Mouse (Mus musculus) lung, postnatal 25 days (tissue): ENCODE results near the gene Tmem169.
"Not testable (repeated sequence)": the region's sequence is repeated elsewhere in the genome, so short reads cannot be mapped to it uniquely, and the experiment has no call there.

Source experiments
- DNase-seq: peaks from one replicate; pipeline ENCODE4 v3.0.0; 2022; ENCODE audit warnings: low spot score

Gene Tmem169

DNA sequence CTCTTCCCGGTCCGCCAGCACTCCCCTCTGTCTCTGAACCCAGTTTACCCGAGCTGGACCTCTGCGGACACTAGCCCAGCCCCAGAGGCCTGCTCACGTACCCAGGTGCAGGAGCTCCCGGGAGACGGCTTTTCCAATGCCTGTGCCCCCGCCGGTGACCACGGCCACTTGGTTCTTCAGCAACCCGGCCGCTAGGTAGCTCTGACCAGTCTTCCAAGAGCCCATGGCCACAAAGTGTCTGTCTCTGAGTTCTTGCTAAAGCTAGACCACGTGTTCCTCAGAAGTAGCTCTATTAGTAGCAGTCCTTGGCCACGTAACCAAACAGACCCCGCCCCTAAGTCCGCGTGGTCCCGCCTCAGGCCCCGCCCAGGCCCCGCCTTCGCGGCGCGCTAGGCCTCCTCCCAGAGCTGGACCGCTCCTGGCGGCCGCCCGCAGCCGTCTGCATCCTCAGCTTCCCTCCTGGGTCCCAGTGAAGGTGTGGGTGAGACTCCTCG, at the start of gene Tmem169, which contains the start of gene Pecr:
Gene Tmem169 (plus strand): TSS at position 378 of the 494 bp plus-strand sequence.
Gene Pecr (minus strand): TSS at position 323 of the 494 bp plus-strand sequence.
- peak; percentile 94 for DNase-seq

GRCm38 (mm10) chr1:72236363-72237006, 47.7 kb upstream of the Tmem169 start:
- peak; percentile 67 for DNase-seq

DNA sequence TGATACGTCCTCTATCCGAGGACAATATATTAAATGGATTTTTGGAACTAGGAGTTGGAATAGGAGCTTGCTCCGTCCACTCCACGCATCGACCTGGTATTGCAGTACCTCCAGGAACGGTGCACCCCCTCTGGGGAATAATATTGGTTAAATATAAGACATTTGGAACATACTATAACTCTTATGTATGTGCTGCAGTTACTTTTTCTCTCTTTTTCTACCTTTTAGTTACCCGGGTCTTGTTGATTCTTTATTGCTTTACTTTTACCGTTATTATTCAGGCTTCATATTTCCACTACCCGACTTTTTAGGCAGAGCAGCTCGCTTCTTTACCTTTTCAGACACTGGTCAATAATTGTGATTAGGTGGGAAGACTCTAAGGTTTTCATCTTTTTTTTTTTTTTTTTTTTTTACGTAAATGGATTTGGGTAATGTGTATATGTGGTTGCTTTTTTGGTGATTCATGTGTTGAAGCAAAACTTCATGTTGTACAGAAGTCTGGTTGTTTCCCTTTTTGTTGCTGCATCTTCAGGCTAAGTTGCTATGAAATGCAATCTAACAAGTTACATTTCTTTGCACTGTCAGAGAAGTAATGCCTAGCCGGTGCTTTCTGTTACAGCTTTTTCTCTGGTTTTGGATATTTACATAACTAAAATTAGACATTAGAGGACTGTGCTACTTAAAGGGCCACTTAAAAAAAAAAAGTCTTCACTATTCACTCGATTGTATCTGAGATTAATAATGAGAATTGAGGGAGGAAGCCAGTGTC, 47.0 kb upstream of the Tmem169 start:
- DNase-seq, result peak; percentile 46

- no peak for DNase-seq
Observed at GRCm38 (mm10) chr1:72238016-72238580, 46.1 kb upstream of the Tmem169 start.

- DNase-seq, result not testable (repeated sequence)
Observed at GRCm38 (mm10) chr1:72239113-72239512, 45.1 kb upstream of the Tmem169 start.

DNA sequence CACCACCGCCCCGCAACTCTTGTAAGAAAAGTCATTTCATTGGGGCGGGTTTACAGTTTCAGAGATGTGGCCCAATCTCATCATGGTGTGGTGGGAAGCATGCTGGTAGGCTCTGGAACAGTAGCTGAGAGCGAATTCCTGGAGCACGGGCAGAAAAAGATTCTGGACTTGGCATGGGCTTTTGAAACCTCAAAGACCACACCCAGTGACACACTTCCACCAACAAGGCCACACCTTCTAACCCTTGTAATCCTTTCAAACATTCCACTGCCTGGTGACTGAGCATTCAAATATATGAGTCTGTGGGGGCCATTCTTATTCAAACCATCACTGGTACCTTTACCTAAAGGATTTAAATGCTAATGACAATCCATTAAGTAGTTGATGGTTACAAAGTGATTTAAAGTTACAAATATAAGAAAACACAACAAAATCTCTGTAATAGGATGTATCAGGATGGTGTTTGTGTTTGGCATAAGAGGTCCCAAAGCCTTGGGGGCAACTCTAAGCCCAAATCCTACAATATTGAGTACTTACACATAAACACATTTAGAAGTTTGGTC, 41.5 kb upstream of the Tmem169 start:
- DNase-seq, result no peak

DNA sequence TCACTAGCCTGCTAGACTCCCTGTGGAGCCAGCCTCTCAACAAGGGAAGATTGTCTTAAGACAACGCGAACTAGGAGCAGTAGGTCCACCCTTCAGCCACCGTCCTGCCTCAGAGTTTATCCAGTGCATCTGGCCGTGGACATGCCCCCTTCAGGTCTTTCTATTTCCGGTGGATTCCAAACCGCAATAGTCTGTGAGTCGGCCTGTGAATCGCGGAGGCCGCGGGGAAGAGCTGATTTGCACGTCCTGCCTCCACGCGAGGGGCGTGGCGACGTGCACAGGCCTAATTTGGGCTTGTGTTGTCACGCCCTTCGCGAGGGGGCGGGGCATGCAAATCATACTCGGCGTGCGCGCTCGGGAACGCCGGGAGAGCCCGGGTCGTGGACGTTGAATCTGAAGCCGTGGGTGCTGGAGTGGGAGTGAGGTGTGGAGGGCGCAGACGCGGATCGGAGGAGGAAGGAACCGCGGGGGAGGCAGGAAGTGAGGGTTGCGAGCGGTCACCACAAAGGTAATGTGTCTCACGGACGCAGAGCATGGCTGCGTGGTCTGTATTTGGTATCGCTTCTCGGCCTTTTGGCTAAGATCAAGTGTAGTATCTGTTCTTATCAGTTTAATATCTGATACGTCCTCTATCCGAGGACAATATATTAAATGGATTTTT, 40.4 kb upstream of the Tmem169 start:
- DNase-seq, result peak; percentile 94

DNA sequence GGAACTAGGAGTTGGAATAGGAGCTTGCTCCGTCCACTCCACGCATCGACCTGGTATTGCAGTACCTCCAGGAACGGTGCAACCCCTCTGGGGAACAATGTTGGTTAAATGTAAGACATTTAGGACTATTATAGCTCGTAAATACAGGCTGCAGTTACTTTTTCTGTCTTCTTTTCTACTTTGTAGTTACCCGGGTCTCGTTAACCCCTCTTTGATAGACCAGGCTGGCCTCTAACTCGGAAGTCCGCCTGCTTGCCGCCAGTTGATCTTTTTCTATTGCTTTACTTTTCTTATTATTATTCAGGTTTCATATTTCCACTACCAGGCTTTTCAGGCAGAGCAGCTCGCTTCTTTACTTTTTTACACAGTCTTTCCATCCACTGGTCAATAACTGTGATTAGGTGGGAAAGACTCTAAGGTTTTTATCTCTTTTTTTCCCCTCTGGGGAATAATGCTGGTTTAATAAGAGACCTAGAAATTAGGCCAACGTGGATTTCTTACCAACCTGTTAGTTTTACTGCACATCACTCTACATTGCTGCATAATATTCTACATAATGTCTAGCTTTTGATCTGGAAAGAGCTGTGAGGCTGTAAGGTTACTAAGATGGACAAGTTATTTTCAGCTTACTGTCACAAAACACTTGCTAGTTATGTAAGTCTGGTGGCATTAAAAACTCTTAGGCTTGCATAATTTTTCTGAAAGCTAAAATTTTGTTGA, 39.7 kb upstream of the Tmem169 start:
- DNase-seq, result peak; percentile 24

GRCm38 (mm10) chr1:72248226-72248737, 35.9 kb upstream of the Tmem169 start:
- not testable (repeated sequence) for DNase-seq

DNA sequence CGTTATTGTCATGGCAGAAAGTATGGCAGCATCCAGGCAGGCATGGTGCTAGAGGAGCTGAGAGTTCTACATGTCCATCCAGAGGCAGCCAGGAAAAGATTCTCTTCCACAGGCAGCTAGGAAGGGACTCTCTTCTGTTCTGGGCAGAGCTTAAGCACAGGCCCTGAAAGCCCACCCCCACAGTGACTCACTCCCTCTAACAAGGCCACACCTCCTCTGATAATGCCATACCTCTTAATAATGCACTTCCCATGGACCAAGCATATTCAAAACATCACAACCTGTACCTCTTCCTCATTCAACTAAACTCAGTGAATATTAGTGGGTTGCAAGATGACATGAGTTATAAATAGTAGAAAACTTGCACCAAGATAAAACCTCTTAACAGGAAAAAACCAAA, 32.4 kb upstream of the Tmem169 start:
- no peak for DNase-seq

DNA sequence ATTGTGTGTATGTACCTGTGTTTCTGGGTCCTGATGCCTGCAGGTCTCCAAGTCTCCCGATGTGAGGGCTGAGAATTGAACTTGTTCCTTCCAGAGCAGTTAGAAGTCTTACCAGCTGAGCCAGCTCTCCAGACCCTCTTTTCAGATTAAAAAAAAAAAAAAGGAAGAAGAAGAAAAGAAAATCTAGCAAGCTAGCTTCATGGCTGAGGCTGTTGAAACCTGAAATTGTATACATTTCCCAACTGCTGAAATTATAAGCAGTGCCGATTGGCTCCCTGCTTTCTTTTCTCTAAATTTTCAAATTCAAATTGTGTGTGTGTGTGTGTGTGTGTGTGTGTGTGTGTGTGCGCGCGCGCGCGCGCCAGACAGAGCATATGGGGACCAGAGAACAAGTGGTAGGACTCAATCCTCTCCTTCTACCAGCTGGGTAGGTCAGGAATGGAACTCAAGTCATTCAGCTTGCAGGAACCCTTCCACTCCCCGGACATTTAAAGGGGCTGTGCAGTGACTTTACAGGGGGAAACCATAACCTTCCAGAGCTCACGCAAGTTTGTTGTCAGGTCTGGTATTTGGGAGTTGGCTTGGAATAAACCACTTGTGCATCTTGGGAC, 30.2 kb upstream of the Tmem169 start:
- DNase-seq, result no peak

DNA sequence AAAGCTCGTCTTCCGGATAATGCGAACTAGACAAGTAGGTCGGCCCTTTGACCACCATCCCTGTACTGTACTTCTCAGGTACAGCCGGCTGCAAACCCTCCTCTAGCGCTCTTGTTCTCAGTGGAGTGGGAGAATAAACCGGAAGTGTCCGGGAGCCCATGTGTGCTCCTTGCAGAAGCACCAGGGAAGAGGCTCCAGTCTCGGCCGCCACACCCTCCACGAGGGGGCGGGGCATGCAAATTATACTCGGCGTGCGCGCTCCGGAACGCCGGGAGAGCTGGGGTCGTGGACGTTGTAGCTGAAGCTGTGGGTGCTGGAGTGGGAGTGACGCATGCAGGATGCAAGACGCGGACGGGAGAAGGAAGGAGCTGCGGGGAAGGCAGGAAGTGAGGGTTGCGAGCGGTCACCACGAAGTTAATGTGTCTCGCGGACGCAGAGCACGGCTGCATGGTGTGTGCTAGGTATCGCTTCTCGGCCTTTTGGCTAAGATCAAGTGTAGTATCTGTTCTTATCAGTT, 29.6 kb upstream of the Tmem169 start:
- DNase-seq, result peak; percentile 86

GRCm38 (mm10) chr1:72255062-72255853, 28.9 kb upstream of the Tmem169 start:
- peak; percentile 40 for DNase-seq

GRCm38 (mm10) chr1:72255854-72256175, 28.4 kb upstream of the Tmem169 start:
- DNase-seq, result no peak

- no peak for DNase-seq
Observed at GRCm38 (mm10) chr1:72256381-72257256, 27.6 kb upstream of the Tmem169 start.

DNA sequence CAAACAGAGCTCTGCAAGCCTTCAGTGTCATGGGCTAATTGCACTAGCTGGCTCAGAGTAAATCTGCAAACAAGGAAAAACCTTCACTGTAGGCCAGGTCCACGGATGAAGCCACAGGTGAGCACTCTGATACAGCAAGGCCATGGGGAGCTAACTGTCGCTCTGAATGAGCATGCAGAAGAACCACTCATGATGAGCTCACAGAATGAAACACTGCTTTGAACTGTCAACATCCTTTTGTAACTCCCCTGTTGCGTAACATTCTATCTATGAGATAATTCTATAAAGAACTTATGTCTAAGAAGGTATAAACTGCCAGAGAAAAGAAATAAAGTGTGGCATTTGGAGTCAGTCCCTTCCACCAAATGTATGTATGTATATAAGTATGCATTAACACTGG, 21.1 kb upstream of the Tmem169 start:
- no peak for DNase-seq

DNA sequence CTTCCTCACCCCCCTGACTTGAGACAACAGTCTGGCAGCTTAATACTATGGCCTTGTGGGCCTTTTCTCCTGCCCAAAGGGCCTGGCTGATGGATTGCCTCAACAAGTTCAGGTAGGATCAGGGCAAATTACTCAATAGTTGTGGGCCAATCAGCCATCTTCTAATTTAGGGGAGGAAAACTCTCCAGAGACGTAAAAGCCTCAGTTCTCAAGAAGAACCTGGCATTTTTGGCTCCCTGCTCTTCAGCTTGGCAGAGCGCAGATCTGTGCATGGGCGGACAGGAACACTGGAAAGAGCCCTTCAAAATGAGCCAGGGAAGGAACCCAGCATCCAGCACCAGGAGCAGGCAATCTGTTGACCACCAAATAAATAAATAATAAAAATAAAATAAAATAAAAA, 6.1 kb upstream of the Tmem169 start:
- no peak for DNase-seq

- DNase-seq, result no peak
Observed at GRCm38 (mm10) chr1:72282604-72283003, 1.6 kb upstream of the Tmem169 start.

DNA sequence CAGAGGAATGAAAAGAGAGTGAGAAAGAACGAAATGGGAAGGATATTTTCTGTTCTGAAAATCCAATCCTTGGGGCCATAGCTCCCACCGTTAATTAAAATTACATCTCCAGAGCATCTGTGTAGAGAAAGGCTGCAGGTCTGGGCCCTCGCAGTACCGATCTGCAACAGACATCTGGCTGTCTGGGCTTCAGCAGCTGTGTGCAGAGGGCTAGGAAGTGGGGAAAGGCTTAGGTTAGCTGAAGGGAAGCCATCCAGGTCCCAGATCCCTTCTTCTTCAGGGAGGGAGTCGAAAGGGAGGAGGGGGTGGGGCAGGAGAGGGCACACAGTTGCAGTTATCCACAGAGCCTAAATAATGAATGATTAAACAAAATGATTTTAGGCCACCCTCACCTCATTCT, 370 bp downstream of the Tmem169 start:
- no peak for DNase-seq
